Comparison of ENCODE assay signal across 28 mouse cellular contexts in genomic region chr11:87860426-87860825, GRCm38 (mm10). TPM values are rescaled to one million over a fixed set of nuclear protein-coding genes. Genes with fewer than 3 reads are reported as not detected.
"Had no signal": no experiment of that assay in that cellular context is flagged by ENCODE, and none has a peak within 500 bp of the region (broad histone marks: within the 10 kb centered on the region; RNA-seq: fewer than 3 reads in every experiment).

No protein-coding gene starts in this region.

- H3K4me3 ChIP-seq: layer of hippocampus, adult 2 months; left cerebral cortex, adult 2 months; limb, embryonic 13.5 days; liver, embryonic 12.5 days; liver, embryonic 15.5 days; lung, embryonic 15.5 days; megakaryocyte, embryonic 14.5 days; midbrain, embryonic 10.5 days; neural tube, embryonic 12.5 days; neural tube, embryonic 15.5 days had no signal

- DNase-seq: kidney, postnatal 25 days; layer of hippocampus, adult 9-11 months; liver; lung, adult 18-20 months; lung, postnatal 10 days; lung, postnatal 36 days; midbrain, embryonic 14.5 days; right cerebral cortex, adult 18-20 months; right cerebral cortex, postnatal 14 days; right cerebral cortex, postnatal 4 days; thymus, adult 2 months; thymus, postnatal 14 days; thymus, postnatal 4 days had no signal

- H3K36me3 ChIP-seq: liver, embryonic 15.5 days had no signal

- H3K4me1 ChIP-seq: liver, embryonic 12.5 days; liver, embryonic 15.5 days; lung, embryonic 15.5 days; neural tube, embryonic 12.5 days; neural tube, embryonic 15.5 days had no signal

- ATAC-seq: liver, embryonic 12.5 days had no signal

- H3K27me3 ChIP-seq: limb, embryonic 13.5 days; liver, embryonic 12.5 days; liver, embryonic 15.5 days; lung, embryonic 15.5 days; neural tube, embryonic 12.5 days; neural tube, embryonic 15.5 days had no signal

- H3K27ac ChIP-seq: kidney, postnatal 0 days; layer of hippocampus, adult 2 months; left cerebral cortex, adult 2 months; limb, embryonic 13.5 days; liver, embryonic 12.5 days; liver, embryonic 15.5 days; lung, embryonic 15.5 days; midbrain, embryonic 10.5 days; neural tube, embryonic 12.5 days; neural tube, embryonic 15.5 days; stomach, postnatal 0 days had no signal

- H3K4me2 ChIP-seq: limb, embryonic 13.5 days; liver, embryonic 12.5 days; liver, embryonic 15.5 days; lung, embryonic 15.5 days; neural tube, embryonic 12.5 days; neural tube, embryonic 15.5 days had no signal

- H3K9ac ChIP-seq: limb, embryonic 13.5 days; liver, embryonic 12.5 days; liver, embryonic 15.5 days; lung, embryonic 15.5 days; neural tube, embryonic 12.5 days; neural tube, embryonic 15.5 days had no signal

- H3K9me3 ChIP-seq: limb, embryonic 13.5 days; liver, embryonic 12.5 days; liver, embryonic 15.5 days; lung, embryonic 15.5 days; megakaryocyte, embryonic 14.5 days; midbrain, embryonic 10.5 days; neural tube, embryonic 12.5 days; neural tube, embryonic 15.5 days had no signal

RNA-seq across cellular contexts. Expression of gene Epx, which starts 14.9 kb away (rescaled TPM):
- polyA plus RNA-seq: lung, embryonic 15.5 days; midbrain, embryonic 10.5 days; midbrain, embryonic 14.5 days; neural tube, embryonic 12.5 days had no signal

RNA-seq across cellular contexts. Expression of gene Olfr462, which starts 31.6 kb away (rescaled TPM):
- polyA plus RNA-seq: kidney, embryonic 14.5 days; kidney, postnatal 0 days; large intestine, adult 2 months; limb, embryonic 13.5 days; liver, embryonic 12.5 days; liver, embryonic 15.5 days; lung, embryonic 15.5 days; midbrain, embryonic 10.5 days; midbrain, embryonic 14.5 days; neural tube, embryonic 12.5 days; neural tube, embryonic 15.5 days; stomach, embryonic 14.5 days; stomach, postnatal 0 days; thymus, adult 2 months had no signal

RNA-seq across cellular contexts. Expression of gene Lpo, which starts 32.3 kb away (rescaled TPM):
- polyA plus RNA-seq: kidney, embryonic 14.5 days; liver, embryonic 12.5 days had no signal

RNA-seq across cellular contexts. Expression of gene Olfr463, which starts 36.8 kb away (rescaled TPM):
- polyA plus RNA-seq: kidney, embryonic 14.5 days; kidney, postnatal 0 days; large intestine, adult 2 months; limb, embryonic 13.5 days; liver, embryonic 12.5 days; liver, embryonic 15.5 days; lung, embryonic 15.5 days; midbrain, embryonic 10.5 days; midbrain, embryonic 14.5 days; neural tube, embryonic 12.5 days; neural tube, embryonic 15.5 days; stomach, embryonic 14.5 days; stomach, postnatal 0 days; thymus, adult 2 months had no signal
